Mouse (Mus musculus) E14TG2a.4 (cell line): ENCODE measurements at regions not wholly inside any gene's neighbourhood (a gene's known extent, or its start where the extent isn't known, plus 50 kb on each side); places are given as distances from the start of the nearest gene placed in this dataset.

Experiments
- CTCF ChIP-seq: conservative IDR thresholded peaks from 2 replicates; pipeline ENCODE4 v1.5.1; 2014; ENCODE audit warnings: low read length
- NANOG ChIP-seq: IDR thresholded peaks from 2 replicates; pipeline ENCODE4 v1.6.1; 2014; ENCODE audit warnings: borderline replicate concordance, low read length, mixed read lengths
- POU5F1 ChIP-seq: IDR thresholded peaks from 2 replicates; pipeline ENCODE4 v1.6.1; 2014; ENCODE audit warnings: low read length, borderline replicate concordance

DNA sequence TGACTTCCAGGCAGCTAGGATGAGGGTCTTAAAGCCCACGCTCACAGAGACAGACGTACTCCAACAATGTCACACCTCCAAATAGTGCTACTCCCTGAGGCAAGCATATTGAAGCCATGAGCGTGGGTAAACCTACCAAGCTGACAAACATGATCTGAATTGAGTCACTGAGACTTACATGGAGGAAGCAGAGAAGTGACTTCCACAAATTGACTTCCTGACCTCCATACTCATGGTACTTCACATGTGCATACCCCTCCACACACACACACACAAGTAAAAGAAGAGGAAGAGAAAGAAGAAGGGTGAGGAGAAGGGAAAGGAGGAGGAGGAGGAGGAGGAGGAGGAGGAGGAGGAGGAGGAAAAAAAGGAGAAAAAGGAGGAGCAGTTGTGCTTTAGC is 577.8 kb upstream of the Nrp1 start:
- no peak for TF ChIP-seq CTCF
- TF ChIP-seq POU5F1 = no peak
- TF ChIP-seq NANOG = no peak
